Mouse (Mus musculus) liver, embryonic 16.5 days (tissue): ENCODE data around the gene Hmg20b. TPM values are rescaled to one million over a fixed set of nuclear protein-coding genes. Genes with fewer than 3 reads are reported as not detected.

Source experiments
- ATAC-seq: fragments of 200-750 bp; cut with Nextera tagmentation; 2 replicates; pipeline ENCODE4 v1.8.0; 2017; ENCODE audit warnings: low read depth, mild to moderate bottlenecking, moderate number of reproducible peaks, moderate library complexity
- H3K27ac ChIP-seq: fragments of 300-500 bp; sonication (generic); 2 replicates; pipeline ENCODE4 v1.5.1; 2014; ENCODE audit warnings: mild to moderate bottlenecking, low read length
- H3K27me3 ChIP-seq: fragments of 300-500 bp; sonication (generic); 2 replicates; pipeline ENCODE4 v1.6.1; 2014; ENCODE audit warnings: low read depth, low read length, mixed read lengths; ENCODE audit not compliant: control insufficient read depth, insufficient read depth
- H3K36me3 ChIP-seq: fragments of 300-500 bp; sonication (generic); 2 replicates; pipeline ENCODE4 v1.6.1; 2014; ENCODE audit warnings: mild to moderate bottlenecking; ENCODE audit not compliant: control insufficient read depth, insufficient read depth
- H3K4me1 ChIP-seq: fragments of 300-500 bp; sonication (generic); 2 replicates; pipeline ENCODE4 v1.6.1; 2014; ENCODE audit warnings: low read depth, low read length, mixed read lengths; ENCODE audit not compliant: control insufficient read depth
- H3K4me2 ChIP-seq: fragments of 300-500 bp; sonication (generic); 2 replicates; pipeline ENCODE4 v1.6.1; 2014; ENCODE audit warnings: low read depth, low read length, mixed read lengths
- H3K4me3 ChIP-seq: fragments of 300-500 bp; sonication (generic); 2 replicates; pipeline ENCODE4 v1.5.1; 2014; ENCODE audit warnings: low read depth, mild to moderate bottlenecking, low read length
- H3K9ac ChIP-seq: fragments of 300-500 bp; sonication (generic); 2 replicates; pipeline ENCODE4 v1.6.1; 2014; ENCODE audit warnings: low read depth, low read length
- H3K9me3 ChIP-seq: fragments of 300-500 bp; sonication (generic); replicated peaks from 2 replicates; pipeline ENCODE4 v1.6.1; 2016; ENCODE audit warnings: low read length; ENCODE audit not compliant: control insufficient read depth
- WGBS: fragments of 180-500 bp; shearing (Covaris S2); extraction: QIAGEN DNeasy Blood & Tissue Kit; methylation state at CpG from one replicate; pipeline ENCODE4 v1.1.7; 2014; ENCODE audit not compliant: insufficient replicate concordance; 5-methylcytosine and 5-hydroxymethylcytosine counted together
- polyA plus RNA-seq: library from polyadenylated mRNA; unstranded; fragments of >200 nt; fragmentation: Nextera tagmentation; extraction: Ambion mirVana; gene quantifications from 2 replicates; pipeline ENCODE4 v1.2.1, GENCODE M21; 2015

Gene Hmg20b
- polyA plus RNA-seq, 1 experiment from 2014 or later = 22.5 TPM

DNA sequence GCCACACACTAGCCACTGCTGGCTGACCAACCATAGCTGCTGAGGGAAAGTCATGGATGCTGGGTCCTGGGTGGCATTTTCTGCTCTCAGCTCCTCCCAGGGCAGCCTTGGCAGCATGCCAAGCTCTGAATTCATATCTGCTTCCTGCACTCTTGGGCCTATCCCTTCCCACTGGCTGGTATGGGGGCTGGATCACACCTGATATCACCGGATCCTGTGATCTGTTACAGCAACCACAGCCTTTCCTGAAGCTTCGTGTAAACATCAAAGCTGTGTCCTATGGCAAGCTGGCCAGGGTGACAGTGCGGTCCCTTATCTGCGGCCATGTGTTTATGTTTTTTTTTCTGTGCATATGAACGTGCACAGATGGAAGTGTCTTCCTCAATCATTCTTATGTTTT, 31.8 kb upstream of the Hmg20b start:
- peak overlapping the region; percentile 25 for H3K4me3 ChIP-seq
- 11% methylated on average over 5 of the region's 5 CpGs for WGBS
- peaks cover 58% of the 10 kb centered on the region for H3K4me1 ChIP-seq
- H3K9me3 ChIP-seq = no peaks in the 10 kb centered on the region
- peaks cover 12% of the 10 kb centered on the region; the same call in 1 of the 2 replicates for H3K36me3 ChIP-seq
- peak overlapping the region; percentile 100 for H3K27ac ChIP-seq
- peak overlapping the region; percentile 59 for H3K9ac ChIP-seq
- H3K27me3 ChIP-seq = no peaks in the 10 kb centered on the region
- peak overlapping the region; percentile 46 for H3K4me2 ChIP-seq
- peak; percentile 75 for ATAC-seq

DNA sequence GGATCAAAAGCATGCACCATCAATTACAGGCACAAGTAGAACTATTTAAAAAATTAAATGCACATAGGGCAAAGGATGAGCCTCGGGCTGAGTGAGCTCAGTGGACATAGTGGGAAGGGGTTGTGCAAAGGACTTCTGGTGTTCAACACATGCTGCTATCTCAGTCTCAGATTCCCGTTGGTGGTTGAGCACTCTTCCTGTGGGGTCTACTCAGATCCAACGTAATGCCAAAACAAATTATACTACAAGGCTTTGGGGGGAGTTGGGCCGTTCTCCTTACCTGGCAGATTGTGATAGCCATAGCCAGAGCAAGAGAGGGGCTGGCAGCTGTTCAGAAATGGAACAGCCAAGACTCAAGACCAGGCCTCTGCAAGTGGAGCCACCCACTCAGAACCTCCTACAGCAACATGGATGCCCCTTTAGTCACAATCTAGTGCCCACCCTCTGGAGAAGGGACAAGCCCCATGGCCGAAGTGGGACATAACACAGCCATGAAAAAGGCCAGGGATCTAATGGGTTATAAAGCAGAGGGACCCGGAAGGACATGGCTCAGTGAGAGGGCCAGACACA, 29.6 kb upstream of the Hmg20b start:
- peaks cover 15% of the 10 kb centered on the region for H3K36me3 ChIP-seq
- peak overlapping the region; percentile 100 for H3K27ac ChIP-seq
- H3K4me1 ChIP-seq = peaks cover 66% of the 10 kb centered on the region
- peak overlapping the region; percentile 83 for H3K4me2 ChIP-seq
- H3K27me3 ChIP-seq = no peaks in the 10 kb centered on the region
- 0 out of 2 replicates have a peak overlapping the region, but pooled peaks have one; percentile 69 for H3K4me3 ChIP-seq
- ATAC-seq = no peak
- no peaks in the 10 kb centered on the region for H3K9me3 ChIP-seq
- 50% methylated on average over 6 of the region's 6 CpGs for WGBS
- peak overlapping the region; percentile 75 for H3K9ac ChIP-seq

DNA sequence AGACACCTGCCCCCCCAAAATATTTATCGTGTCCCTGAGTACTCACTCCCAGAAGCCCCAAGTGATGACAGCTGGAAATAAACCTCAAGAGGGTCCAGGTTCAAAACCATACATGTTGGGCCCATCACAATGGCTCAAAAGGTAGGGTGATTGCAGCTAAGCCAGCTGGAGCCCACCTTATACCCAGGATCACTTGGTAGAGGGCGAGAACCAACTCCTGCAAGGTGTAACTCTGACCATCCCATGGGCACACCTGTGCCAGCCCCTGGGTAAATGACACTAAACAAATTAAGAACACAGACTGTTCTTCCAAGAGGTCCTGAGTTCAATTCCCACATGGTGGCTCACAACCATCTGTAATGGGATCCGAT, 28.9 kb upstream of the Hmg20b start:
- peaks cover 21% of the 10 kb centered on the region for H3K36me3 ChIP-seq
- peak overlapping the region; percentile 69 for H3K4me3 ChIP-seq
- H3K27me3 ChIP-seq = no peaks in the 10 kb centered on the region
- no peak for ATAC-seq
- H3K9me3 ChIP-seq = no peaks in the 10 kb centered on the region
- peak overlapping the region; percentile 83 for H3K4me2 ChIP-seq
- H3K27ac ChIP-seq = peak overlapping the region; percentile 100
- H3K9ac ChIP-seq = peak overlapping the region; percentile 75
- 54% methylated on average over 3 of the region's 3 CpGs for WGBS
- peaks cover 66% of the 10 kb centered on the region for H3K4me1 ChIP-seq

DNA sequence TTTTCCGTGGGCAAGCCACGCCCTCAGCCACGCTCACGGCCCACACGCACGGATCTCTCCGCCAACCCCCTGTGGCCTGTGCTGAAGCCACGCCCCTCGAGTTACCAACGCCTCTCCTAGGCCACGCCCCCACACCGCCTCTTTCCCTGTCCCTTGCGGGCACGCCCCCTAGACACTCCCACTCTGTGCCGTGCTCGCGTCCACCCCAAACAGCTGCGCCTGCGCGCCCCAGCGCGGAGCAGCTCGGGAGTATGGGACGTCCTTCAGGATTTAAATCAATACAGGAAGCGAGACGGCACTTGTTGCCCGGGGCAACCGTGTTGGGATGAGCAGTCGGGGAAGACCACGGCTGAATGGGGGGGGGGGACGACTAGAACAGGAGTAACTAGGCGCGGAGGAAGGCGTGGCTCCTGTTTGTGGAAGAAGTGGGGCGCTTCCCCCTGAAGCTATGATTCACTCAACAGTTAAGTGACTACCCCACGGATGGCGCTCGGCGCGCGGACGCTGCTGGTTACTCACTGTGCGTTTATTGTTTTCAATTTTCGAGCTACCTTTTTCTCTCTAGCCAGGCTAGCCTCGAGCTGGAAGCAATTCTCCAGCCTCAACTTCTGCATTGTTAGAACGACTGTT, 28.4 kb upstream of the Hmg20b start:
- Histone ChIP-seq H3K27ac (peak overlapping the region; percentile 100), H3K36me3 (peaks cover 26% of the 10 kb centered on the region), H3K9ac (peak overlapping the region; percentile 75), H3K4me1 (peaks cover 69% of the 10 kb centered on the region), H3K4me2 (peak overlapping the region; percentile 83), H3K27me3 (no peaks in the 10 kb centered on the region), H3K4me3 (peak overlapping the region; percentile 85), H3K9me3 (no peaks in the 10 kb centered on the region)
- peak; percentile 84 for ATAC-seq
- WGBS = under 1% methylated on average over 44 of the region's 46 CpGs

DNA sequence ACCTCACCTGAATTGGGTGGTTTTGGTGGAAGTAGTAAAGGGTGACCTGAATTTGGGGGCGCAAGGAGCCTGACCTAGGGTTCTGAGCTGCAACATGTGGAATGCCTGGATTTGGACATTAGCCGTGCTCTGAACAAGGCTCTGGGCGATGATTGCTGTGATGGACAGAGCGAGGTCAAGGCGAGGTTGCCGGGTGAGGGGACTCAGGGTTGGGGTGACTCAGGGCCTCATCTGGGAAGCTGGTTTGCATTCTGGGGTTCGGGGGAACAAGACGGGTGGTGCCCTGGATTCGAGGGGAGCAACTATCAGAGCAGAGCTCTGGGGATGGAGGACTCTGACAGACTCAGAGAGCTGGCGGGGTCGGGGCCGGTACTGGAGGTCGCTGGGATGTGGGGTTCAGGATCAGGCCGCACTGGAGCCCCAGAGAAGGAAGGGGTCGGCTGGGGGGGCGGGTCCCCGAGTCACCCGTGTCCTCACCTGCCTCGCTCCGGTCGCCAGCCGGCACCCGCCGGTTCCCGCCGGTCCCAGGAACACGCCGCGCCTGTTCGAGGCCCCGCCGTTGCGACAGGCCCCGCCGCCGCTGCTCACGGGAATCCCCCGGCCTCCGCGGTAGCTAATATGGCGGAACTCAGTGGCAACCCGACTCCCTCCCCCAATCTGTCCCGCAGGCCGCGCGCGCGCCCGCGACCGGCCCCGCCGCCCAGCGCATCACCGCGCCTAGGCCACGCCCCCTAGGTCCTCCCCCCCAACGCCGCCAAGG, 27.7 kb upstream of the Hmg20b start, which contains the start of gene Fzr1:
TSS of gene Fzr1 (minus strand) at position 724 of the 760 bp plus-strand sequence.
- Histone ChIP-seq H3K27me3 (no peaks in the 10 kb centered on the region), H3K4me3 (peak within 1 kb of the TSS; percentile 85), H3K4me2 (peak within 1 kb of the TSS; percentile 83), H3K36me3 (peaks cover 33% of the 10 kb centered on the region), H3K9ac (peak within 1 kb of the TSS; percentile 98), H3K9me3 (no peaks in the 10 kb centered on the region), H3K4me1 (peaks cover 66% of the 10 kb centered on the region), H3K27ac (peak within 1 kb of the TSS; percentile 100)
- under 1% methylated on average over 42 of the region's 59 CpGs for WGBS
- no peak for ATAC-seq

DNA sequence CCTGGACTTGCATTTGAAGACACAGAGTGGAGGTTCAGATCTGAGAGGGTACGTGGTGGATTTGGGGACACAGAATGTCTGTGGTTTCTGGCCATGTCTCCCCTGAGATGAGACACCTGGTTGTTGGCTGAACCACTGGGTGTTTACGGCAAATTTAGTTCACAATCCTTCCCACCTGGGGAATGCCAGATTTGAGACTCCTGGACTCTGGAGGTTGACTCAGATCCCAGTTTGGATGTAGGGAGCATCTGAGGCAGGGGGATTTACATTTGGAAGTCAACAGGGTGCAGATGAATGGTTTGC, 27.0 kb upstream of the Hmg20b start:
- peaks cover 63% of the 10 kb centered on the region for H3K4me1 ChIP-seq
- peak overlapping the region; percentile 85 for H3K4me3 ChIP-seq
- no peaks in the 10 kb centered on the region for H3K27me3 ChIP-seq
- peak overlapping the region; percentile 88 for H3K27ac ChIP-seq
- peaks cover 39% of the 10 kb centered on the region for H3K36me3 ChIP-seq
- 44% methylated on average over 2 of the region's 2 CpGs for WGBS
- ATAC-seq = no peak
- peak overlapping the region; percentile 71 for H3K4me2 ChIP-seq
- no peaks in the 10 kb centered on the region for H3K9me3 ChIP-seq
- H3K9ac ChIP-seq = peak overlapping the region; percentile 98

DNA sequence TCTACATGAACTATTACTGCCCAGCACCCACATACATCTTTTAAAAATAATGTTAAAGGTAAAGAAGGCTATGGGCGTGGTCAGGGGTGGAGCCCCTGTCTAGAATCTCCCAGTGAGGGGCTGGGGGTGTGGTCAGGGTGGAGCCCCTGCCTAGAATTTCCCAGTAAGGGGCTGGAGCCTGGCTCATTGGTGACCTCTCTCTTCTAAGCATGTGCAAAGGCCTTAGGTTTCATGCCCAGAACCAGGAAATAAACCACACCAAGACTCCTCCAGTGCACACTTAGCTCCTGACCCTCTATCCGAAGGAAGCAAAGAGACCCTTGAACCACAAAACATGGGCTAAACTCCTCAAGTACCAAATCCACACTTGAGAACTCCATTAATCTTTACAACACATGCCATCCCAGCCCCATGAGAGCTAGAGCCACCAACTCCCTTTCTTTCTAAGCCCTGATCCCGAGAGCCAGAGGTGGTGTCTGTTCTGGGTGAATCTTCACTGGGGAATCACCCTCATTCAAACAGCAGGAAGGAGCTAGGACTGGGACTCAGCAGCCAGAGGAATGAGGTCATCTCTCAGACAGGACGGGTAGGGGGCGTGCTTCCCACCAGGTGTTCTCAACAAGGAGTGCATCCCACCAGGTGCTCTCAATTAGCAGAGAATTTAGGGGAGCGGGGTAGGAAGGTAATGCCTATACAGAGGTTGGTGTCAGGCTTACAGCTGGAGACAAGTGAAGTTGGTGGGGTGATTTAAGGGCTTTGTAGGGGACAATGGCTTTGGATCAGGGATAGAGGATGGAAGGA, 26.5 kb upstream of the Hmg20b start:
- 34% methylated on average over 6 of the region's 6 CpGs for WGBS
- Histone ChIP-seq H3K4me2 (peak overlapping the region; percentile 71), H3K4me3 (peak overlapping the region; percentile 85), H3K27me3 (no peaks in the 10 kb centered on the region), H3K4me1 (peaks cover 60% of the 10 kb centered on the region), H3K9me3 (no peaks in the 10 kb centered on the region), H3K27ac (peak overlapping the region; percentile 88), H3K36me3 (peaks cover 43% of the 10 kb centered on the region), H3K9ac (peak overlapping the region; percentile 98)
- ATAC-seq = peak; percentile 12

DNA sequence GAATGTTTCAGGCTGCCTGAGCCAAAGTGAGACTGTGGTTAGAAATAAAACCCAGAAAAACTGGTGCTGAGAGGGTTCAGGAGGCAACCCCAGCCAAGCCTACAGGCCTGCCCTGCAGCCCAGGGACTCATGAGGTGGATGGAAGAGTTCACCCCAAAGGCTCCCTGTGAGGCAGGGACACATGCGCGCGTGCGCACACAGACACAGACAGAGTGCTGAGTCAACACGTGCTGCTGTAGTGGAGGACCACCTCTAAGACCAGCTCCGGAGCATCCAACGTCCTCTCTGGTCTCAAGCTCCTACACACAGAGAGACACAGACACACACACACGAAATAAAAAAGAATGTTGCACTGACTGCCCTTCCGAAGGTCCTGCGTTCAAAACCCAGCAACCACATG, 25.0 kb upstream of the Hmg20b start:
- ATAC-seq = no peak
- peaks cover 58% of the 10 kb centered on the region for H3K36me3 ChIP-seq
- 88% methylated on average over 10 of the region's 10 CpGs for WGBS
- H3K4me3 ChIP-seq = peak overlapping the region; percentile 85
- peaks cover 46% of the 10 kb centered on the region for H3K4me1 ChIP-seq
- H3K27me3 ChIP-seq = no peaks in the 10 kb centered on the region
- H3K4me2 ChIP-seq = peak overlapping the region; percentile 71
- H3K27ac ChIP-seq = peak overlapping the region; percentile 88; the same call in 1 of the 2 replicates
- H3K9me3 ChIP-seq = no peaks in the 10 kb centered on the region
- peak overlapping the region; percentile 15 for H3K9ac ChIP-seq
